Mouse (Mus musculus) activated CD4-positive, CD25-positive, alpha-beta regulatory T cell, adult 4 months (primary cell): ENCODE data around the gene Spaca9. TPM values are rescaled to one million over a fixed set of nuclear protein-coding genes. Genes with fewer than 3 reads are reported as not detected.

Source experiments
- ATAC-seq: one replicate; pipeline ENCODE4 v1.8.0; 2017
- polyA plus RNA-seq, 2 experiments: library from polyadenylated mRNA; unstranded; fragments of 100-300 nt; shearing (Covaris generic); gene quantifications; one replicate each; pipeline ENCODE4 v1.2.1; 2017

Spaca9 gene
- polyA plus RNA-seq = 1 to 10 TPM in 1 of 2 experiments, not detected in 1; 1.4 TPM

- ATAC-seq = no peak
Measured at GRCm38 (mm10) chr2:28699361-28700335, at the start of gene Spaca9, which contains the start of gene Ak8. Gene Spaca9, minus strand, starts transcription at chr2:28699727. Gene Ak8, plus strand, starts transcription at chr2:28700164.

GRCm38 (mm10) chr2:28747705-28748104 is 48.2 kb upstream of the Spaca9 start:
- no peak for ATAC-seq

- no peak for ATAC-seq
Measured at GRCm38 (mm10) chr2:28746682-28747332, 47.3 kb upstream of the Spaca9 start.

GRCm38 (mm10) chr2:28742701-28743100 is 43.2 kb upstream of the Spaca9 start:
- ATAC-seq = no peak

GRCm38 (mm10) chr2:28740159-28740558 is 40.6 kb upstream of the Spaca9 start:
- no peak for ATAC-seq

- no peak for ATAC-seq
Measured at GRCm38 (mm10) chr2:28737112-28737511, 37.6 kb upstream of the Spaca9 start.

GRCm38 (mm10) chr2:28730676-28731075 is 31.1 kb upstream of the Spaca9 start:
- no peak for ATAC-seq

GRCm38 (mm10) chr2:28727786-28728404 is 28.4 kb upstream of the Spaca9 start:
- no peak for ATAC-seq

- no peak for ATAC-seq
Measured at GRCm38 (mm10) chr2:28723912-28724311, 24.4 kb upstream of the Spaca9 start.

GRCm38 (mm10) chr2:28722419-28722818 is 22.9 kb upstream of the Spaca9 start:
- no peak for ATAC-seq

GRCm38 (mm10) chr2:28713036-28713435 is 13.5 kb upstream of the Spaca9 start:
- ATAC-seq = no peak

GRCm38 (mm10) chr2:28706787-28707186 is 7.3 kb upstream of the Spaca9 start:
- ATAC-seq = no peak

GRCm38 (mm10) chr2:28706106-28706636 is 6.6 kb upstream of the Spaca9 start:
- ATAC-seq = no peak

- ATAC-seq = no peak
Measured at GRCm38 (mm10) chr2:28701646-28702262, 2.2 kb upstream of the Spaca9 start.

- no peak for ATAC-seq
Measured at GRCm38 (mm10) chr2:28698566-28698965, 961 bp downstream of the Spaca9 start.

- ATAC-seq = no peak
Measured at GRCm38 (mm10) chr2:28692692-28693091, 6.8 kb downstream of the Spaca9 start.

- ATAC-seq = no peak
Measured at GRCm38 (mm10) chr2:28688431-28688830, 11.1 kb downstream of the Spaca9 start.

GRCm38 (mm10) chr2:28685895-28686294 is 13.6 kb downstream of the Spaca9 start:
- no peak for ATAC-seq

- ATAC-seq = no peak
Measured at GRCm38 (mm10) chr2:28681718-28682117, 17.8 kb downstream of the Spaca9 start.

- ATAC-seq = no peak
Measured at GRCm38 (mm10) chr2:28680710-28681109, 18.8 kb downstream of the Spaca9 start.

GRCm38 (mm10) chr2:28676005-28676404 is 23.5 kb downstream of the Spaca9 start:
- ATAC-seq = no peak

- ATAC-seq = no peak
Measured at GRCm38 (mm10) chr2:28671438-28671837, 28.1 kb downstream of the Spaca9 start.
